Mouse (Mus musculus) megakaryocyte, embryonic 14.5 days (primary cell): ENCODE data around the gene Cfap161. TPM values are rescaled to one million over a fixed set of nuclear protein-coding genes. Genes with fewer than 3 reads are reported as not detected.

Experiments
- H3K27me3 ChIP-seq: replicated peaks from 2 replicates; pipeline ENCODE3; 2012; ENCODE audit warnings: inconsistent platforms
- H3K36me3 ChIP-seq: replicated peaks from 2 replicates; pipeline ENCODE3; 2012; ENCODE audit warnings: low read length, inconsistent platforms, mixed read lengths
- H3K4me1 ChIP-seq: 2 replicates; pipeline ENCODE4 v1.6.1; 2012; ENCODE audit warnings: inconsistent platforms
- H3K4me3 ChIP-seq: replicated peaks from 2 replicates; pipeline ENCODE3; 2012; ENCODE audit warnings: moderate library complexity, mild to moderate bottlenecking, inconsistent platforms
- H3K9me3 ChIP-seq: 2 replicates; pipeline ENCODE4 v1.6.1; 2012; ENCODE audit warnings: inconsistent platforms
- FLI1 ChIP-seq: IDR thresholded peaks from 2 replicates; pipeline ENCODE4 v1.6.1; 2012; ENCODE audit warnings: low read length, inconsistent platforms, mixed read lengths
- GATA1 ChIP-seq: IDR thresholded peaks from 3 replicates; pipeline ENCODE4 v1.6.1; 2012; ENCODE audit warnings: mixed read lengths, low read length, inconsistent platforms, borderline replicate concordance
- polyA plus RNA-seq: library from polyadenylated mRNA; stranded (reverse); fragments of >175 nt; gene quantifications from 2 replicates; pipeline ENCODE4 v1.2.3, GENCODE M21; 2012; ENCODE audit warnings: low replicate concordance; ENCODE audit not compliant: insufficient read depth

The Cfap161 gene
- polyA plus RNA-seq, 1 experiment, result not detected

DNA sequence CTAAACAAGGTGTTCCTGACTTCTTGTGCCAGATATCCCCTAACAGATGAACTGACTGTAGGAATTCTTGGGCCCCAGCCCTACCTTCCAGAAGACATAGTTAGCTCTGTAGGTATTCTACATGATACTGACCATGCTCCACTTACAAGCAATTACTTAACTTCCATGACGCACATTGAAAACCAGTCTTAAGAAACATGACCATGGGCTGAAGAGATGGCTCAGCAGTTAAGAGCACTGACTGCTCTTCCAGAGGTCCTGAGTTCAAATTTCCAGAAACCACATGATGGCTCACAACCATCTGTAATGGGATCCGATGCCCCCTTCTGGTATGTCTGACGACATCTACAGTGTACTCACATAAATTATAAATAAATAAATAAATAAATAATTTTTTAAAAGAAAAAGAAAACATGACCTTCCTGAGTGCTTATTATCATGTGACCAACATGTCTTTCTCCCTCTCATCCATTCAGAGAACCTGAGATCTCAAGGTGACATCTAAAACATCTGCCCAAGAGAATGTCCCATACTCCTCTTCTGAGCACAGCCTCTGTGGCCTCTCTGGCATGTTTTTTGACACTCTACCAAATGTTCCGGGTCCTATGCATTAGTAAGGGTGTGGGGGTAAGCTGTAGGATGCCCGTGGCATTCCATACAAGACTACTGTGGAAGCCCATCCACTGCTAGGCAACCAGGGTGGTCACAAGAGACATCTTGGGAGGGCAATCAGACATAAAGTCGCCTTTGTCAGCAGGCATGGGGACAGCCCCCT, 58.2 kb downstream of the Cfap161 start:
- Histone ChIP-seq H3K4me3 (no peak overlapping the region), H3K27me3 (peaks cover 25% of the 10 kb centered on the region), H3K36me3 (no peaks in the 10 kb centered on the region), H3K9me3 (peaks cover 22% of the 10 kb centered on the region; the same call in 1 of the 2 replicates), H3K4me1 (0 out of 2 replicates have a peak, but pooled peaks cover 2% of the 10 kb centered on the region)
- TF ChIP-seq FLI1 (no peak), GATA1 (no peak)

DNA sequence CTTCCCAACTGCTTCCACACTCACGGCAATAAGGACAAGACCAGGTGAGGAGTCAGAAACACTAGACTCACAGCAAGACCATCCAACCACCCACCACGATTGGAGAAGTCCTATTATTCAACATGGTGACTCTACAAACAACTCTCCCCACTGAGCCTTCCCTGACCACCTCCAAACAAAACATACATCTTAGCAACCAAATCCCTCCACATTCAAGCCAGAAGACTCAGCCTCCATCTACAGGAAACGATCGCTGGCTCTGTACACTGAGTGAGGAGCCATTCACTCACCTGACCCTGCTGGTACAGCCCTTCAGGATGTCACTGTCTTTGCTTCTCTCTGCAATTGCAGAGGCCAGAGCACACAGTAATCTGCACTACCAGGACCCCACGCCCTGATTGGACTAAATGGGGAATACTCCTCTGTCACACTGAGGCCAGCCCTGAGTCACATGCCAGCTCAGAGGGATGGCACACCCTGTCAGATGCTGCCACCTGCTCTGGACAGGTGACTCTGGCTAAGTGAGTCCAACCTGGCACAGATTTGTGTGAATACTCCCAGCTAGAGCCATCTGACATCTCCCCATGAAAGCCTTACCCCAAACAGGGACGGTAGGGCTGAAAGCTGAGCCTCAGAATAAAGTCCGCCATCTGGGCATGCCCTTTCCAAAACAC, 59.4 kb downstream of the Cfap161 start:
- TF ChIP-seq FLI1 (no peak), GATA1 (no peak)
- H3K9me3 ChIP-seq, result peaks cover 18% of the 10 kb centered on the region; the same call in 1 of the 2 replicates

DNA sequence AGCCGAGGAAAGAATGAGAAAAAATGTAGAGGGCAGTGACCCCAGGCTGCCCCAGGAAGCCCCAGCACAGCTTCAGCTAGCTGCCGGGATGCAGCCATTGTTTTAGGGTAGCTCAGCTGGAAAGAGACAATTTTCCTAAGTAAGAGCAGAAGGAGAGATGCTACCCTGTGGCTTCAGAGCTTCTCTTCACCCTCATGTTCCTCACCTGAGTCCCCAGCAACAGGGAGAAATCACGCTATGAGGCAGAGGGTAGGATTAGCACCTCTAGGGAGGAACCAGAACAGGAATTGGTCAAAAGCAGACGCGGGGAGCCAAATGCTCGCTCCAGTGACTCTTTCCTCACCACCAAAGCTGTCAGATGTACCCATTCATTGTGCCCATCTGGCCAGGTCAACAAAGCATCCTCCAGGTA, 60.0 kb downstream of the Cfap161 start:
- TF ChIP-seq GATA1, result no peak
- no peak for TF ChIP-seq FLI1
- Histone ChIP-seq H3K9me3 (peaks cover 18% of the 10 kb centered on the region; the same call in 1 of the 2 replicates), H3K4me3 (no peak overlapping the region), H3K36me3 (no peaks in the 10 kb centered on the region), H3K4me1 (0 out of 2 replicates have a peak, but pooled peaks cover 2% of the 10 kb centered on the region), H3K27me3 (peaks cover 16% of the 10 kb centered on the region)

More for the DNA sequence above, 59.4 kb downstream of the Cfap161 start:
- H3K4me1 ChIP-seq, result 0 out of 2 replicates have a peak, but pooled peaks cover 2% of the 10 kb centered on the region
- H3K4me3 ChIP-seq, result no peak overlapping the region
- H3K27me3 ChIP-seq, result peaks cover 21% of the 10 kb centered on the region
- H3K36me3 ChIP-seq, result no peaks in the 10 kb centered on the region

DNA sequence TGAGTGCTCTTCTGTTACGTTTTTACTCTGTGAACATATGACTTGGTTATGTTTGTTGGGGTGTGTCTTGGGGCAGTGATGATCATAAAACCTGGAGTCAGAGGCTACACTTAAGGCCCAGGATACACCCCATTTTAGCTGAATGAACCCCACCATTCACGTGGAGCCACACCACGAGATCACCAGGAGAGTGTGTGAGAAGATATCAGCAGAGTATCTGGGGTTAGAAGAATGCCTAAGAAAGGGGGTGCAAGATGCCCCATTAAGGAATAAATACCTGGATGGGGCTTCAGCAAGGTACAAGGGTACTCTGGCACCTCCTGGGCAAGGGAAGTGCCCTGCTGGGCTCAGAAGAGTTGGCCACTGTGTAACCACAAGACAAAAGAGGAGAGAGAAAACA, 60.4 kb downstream of the Cfap161 start:
- peaks cover 18% of the 10 kb centered on the region; the same call in 1 of the 2 replicates for H3K9me3 ChIP-seq
- no peaks in the 10 kb centered on the region for H3K36me3 ChIP-seq
- peaks cover 15% of the 10 kb centered on the region for H3K27me3 ChIP-seq
- H3K4me3 ChIP-seq, result no peak overlapping the region
- 0 out of 2 replicates have a peak, but pooled peaks cover 2% of the 10 kb centered on the region for H3K4me1 ChIP-seq
- TF ChIP-seq GATA1, result no peak
- no peak for TF ChIP-seq FLI1

DNA sequence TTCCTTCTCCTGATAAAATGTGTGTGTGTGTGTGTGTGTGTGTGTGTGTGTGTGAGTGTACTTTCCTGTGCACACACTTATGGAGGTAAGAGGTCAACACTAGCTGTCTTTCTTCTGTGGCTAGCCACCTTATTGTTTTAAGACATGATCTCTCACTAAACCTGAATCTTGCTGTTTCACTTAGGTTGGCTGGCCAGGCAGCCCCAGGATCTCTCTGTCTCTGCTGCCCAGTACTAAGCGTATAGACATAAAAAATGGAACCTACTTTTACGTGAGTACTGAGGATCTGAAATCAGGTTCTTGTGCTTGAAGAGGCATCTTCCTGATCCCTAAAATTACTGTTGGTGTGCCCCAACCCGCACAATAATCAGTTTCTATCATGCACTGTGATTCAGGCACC, 61.9 kb downstream of the Cfap161 start:
- peaks cover 13% of the 10 kb centered on the region for H3K27me3 ChIP-seq
- peaks cover 18% of the 10 kb centered on the region; the same call in 1 of the 2 replicates for H3K9me3 ChIP-seq
- H3K36me3 ChIP-seq, result no peaks in the 10 kb centered on the region
- TF ChIP-seq FLI1 (no peak), GATA1 (no peak)
- no peak overlapping the region for H3K4me3 ChIP-seq
- H3K4me1 ChIP-seq, result no peaks in the 10 kb centered on the region

DNA sequence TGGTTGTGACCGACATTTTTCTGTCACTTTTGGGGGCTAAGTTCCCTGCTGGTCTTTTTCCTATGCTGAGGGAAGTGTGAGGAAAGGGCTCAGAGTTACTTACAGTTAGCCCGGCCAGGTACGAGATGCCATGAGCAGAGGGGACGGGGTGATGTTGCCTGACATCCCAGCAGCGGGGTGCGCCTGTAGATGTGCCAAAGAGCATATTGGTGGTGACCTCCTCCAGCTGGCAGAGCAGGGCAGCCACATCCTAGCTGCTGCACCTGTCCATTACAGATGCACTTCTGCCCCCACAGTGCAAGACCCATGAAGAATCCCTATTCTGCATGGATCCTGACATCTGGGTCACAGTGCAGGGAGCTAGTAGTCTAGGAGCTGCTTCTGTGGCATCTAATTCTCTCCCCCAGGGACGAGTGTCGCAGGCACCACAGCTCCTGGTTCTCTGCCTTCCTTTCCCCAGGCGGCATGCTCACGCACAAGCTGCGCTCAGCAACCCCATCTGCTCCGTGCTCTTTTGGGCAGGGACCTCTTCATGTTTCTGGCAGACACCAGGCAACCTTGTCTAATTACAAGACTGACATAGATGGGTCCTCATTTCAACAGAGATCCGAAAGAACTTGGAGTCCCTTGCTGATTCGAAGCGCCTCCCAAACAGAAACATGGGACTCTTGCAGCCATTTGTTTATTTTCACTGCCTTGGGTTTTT, 62.6 kb downstream of the Cfap161 start:
- Histone ChIP-seq H3K4me1 (no peaks in the 10 kb centered on the region), H3K27me3 (peaks cover 11% of the 10 kb centered on the region), H3K9me3 (peaks cover 18% of the 10 kb centered on the region; the same call in 1 of the 2 replicates), H3K36me3 (no peaks in the 10 kb centered on the region), H3K4me3 (no peak overlapping the region)
- TF ChIP-seq GATA1 (no peak), FLI1 (no peak)

DNA sequence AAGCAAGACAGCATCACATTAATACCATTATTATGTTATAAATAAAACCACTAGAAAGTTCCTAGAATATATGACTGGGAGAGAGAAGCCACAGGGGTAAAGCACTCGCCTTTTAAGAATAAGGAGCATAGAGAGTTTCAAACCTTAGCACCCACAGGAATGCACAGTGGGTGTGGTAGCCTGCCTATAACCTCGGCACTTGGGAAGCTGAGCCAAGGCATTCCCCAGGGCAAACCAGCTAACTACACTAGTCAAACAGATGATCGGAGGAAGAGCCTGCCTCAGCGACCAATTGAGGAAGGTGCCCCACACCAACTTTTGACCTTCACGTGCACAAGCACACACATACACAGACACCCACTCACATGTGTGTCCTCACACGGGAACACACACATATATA, 63.4 kb downstream of the Cfap161 start:
- Histone ChIP-seq H3K4me1 (no peaks in the 10 kb centered on the region), H3K27me3 (peaks cover 14% of the 10 kb centered on the region), H3K4me3 (no peak overlapping the region), H3K9me3 (peaks cover 18% of the 10 kb centered on the region; the same call in 1 of the 2 replicates), H3K36me3 (no peaks in the 10 kb centered on the region)
- TF ChIP-seq FLI1 (no peak), GATA1 (no peak)

DNA sequence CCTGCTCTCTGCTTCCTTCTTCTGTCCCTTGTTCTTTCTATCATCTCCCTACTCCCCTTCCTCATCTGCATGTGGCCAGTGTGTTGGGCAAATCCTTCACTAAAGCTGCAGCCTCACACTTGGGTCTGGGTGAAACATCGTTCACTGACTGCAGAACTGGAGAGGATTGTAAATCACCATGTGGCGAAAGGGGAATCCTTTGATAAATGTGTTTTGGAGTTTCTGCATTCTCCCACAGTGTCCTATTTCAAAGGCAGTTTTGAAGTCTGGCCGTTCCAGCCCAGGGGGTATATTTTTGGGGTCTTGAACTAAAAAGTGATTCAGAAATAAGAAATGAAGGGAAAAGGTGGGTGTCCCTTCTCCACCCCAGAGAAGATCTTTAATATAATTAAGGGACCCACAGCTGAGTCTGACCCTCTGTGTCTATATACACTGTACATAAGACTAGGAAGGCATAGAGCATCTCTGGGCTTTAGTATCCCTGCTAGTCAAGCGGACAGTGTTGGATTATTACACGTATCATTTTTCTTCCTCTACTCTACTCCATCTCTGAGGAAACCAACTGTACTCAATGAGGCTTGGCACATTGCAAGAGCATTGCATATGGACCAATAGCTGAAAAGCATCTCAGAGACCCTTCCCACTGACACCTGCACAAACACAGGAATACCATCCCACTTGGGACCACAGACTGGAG, 67.6 kb downstream of the Cfap161 start:
- Histone ChIP-seq H3K9me3 (peaks cover 10% of the 10 kb centered on the region), H3K36me3 (no peaks in the 10 kb centered on the region), H3K4me3 (no peak overlapping the region), H3K27me3 (peaks cover 28% of the 10 kb centered on the region), H3K4me1 (no peaks in the 10 kb centered on the region)
- no peak for TF ChIP-seq GATA1
- no peak for TF ChIP-seq FLI1

DNA sequence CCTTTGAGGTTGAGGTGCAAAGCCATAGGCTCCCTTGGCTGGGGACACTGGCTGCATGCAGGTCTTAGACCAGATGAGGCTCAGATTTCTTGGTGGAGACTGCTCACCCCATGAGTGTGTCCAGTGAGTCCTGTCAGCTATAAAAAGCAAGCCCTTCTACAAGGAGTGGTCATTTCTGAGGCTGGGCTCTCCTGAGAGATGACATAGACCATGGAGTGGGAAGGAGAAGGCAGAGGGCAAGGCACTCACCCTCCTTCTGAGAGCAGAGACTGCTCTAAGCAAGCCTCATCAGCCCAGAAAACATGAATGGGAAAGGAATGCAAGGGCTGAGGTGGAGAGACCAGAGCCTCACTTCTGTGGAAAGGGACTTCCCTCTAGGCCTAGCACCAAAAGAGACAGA, 68.9 kb downstream of the Cfap161 start:
- Histone ChIP-seq H3K9me3 (peaks cover 12% of the 10 kb centered on the region), H3K27me3 (peaks cover 31% of the 10 kb centered on the region)
- TF ChIP-seq FLI1 (no peak), GATA1 (no peak)

DNA sequence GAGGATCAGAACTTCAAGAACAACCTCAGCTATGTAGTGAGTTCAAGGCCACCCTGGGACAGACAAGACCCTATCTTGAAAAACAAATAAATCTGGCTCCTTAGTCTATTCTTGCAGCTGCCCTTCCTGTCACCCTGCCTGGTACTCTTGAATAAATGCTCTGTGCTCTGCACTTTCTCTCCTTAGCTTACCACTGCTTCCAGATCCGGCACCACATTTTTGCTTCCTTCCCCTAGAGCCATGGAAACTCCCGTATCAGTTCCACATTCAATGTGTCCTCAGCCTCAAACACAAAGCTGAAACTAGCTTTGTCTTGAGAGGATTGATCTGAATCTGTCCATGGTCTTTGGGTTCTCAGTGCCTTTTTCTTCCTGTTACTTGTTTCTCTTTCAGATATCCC, 70.1 kb downstream of the Cfap161 start:
- Histone ChIP-seq H3K9me3 (peaks cover 12% of the 10 kb centered on the region), H3K4me1 (peaks cover 3% of the 10 kb centered on the region; the same call in 1 of the 2 replicates), H3K27me3 (peaks cover 33% of the 10 kb centered on the region), H3K36me3 (no peaks in the 10 kb centered on the region), H3K4me3 (no peak overlapping the region)
- TF ChIP-seq FLI1, result no peak
- no peak for TF ChIP-seq GATA1

More for the DNA sequence above, 68.9 kb downstream of the Cfap161 start:
- Histone ChIP-seq H3K4me1 (no peaks in the 10 kb centered on the region), H3K36me3 (no peaks in the 10 kb centered on the region), H3K4me3 (no peak overlapping the region)

Other genes with a start within 250 kb of the Cfap161 start
- gene Tmc3, start 210.0 kb downstream of the Cfap161 start, polyA plus RNA-seq, result 0.15 TPM in 1 of 2 replicates, not detected in the other
- gene Stard5, start 162.9 kb downstream of the Cfap161 start, polyA plus RNA-seq, result 0.57 TPM in 1 of 2 replicates, not detected in the other
- 1.4 and 3.5 TPM in 2 replicates for gene Il16, start 49.2 kb downstream of the Cfap161 start, polyA plus RNA-seq
- 23.5 and 35.1 TPM in 2 replicates for gene Tlnrd1, start 89.4 kb upstream of the Cfap161 start, polyA plus RNA-seq
- 34.7 and 35.8 TPM in 2 replicates for gene Mesd, start 89.6 kb upstream of the Cfap161 start, polyA plus RNA-seq